Mouse (Mus musculus) adrenal gland, adult 2 months (tissue): ENCODE measurements around the gene Gm10840. TPM values are rescaled to one million over a fixed set of nuclear protein-coding genes. Genes with fewer than 3 reads are reported as not detected.
"Not testable (repeated sequence)": the region's sequence is repeated elsewhere in the genome, so short reads cannot be mapped to it uniquely, and the experiment has no call there.

Experiments
- DNase-seq: peaks from one replicate; pipeline ENCODE4 v3.0.0; 2021
- polyA plus RNA-seq: library from polyadenylated mRNA; depleted of rRNA; stranded (reverse); fragments of >200 nt; gene quantifications from 2 replicates; pipeline ENCODE4 v1.2.3, GENCODE M21; 2012; rRNA removed
- total RNA-seq, 2 experiments: library from RNA; stranded (reverse); gene quantifications; 2 replicates each; pipeline ENCODE4 v1.2.3; 2021

Gene Gm10840
- total and polyA plus RNA-seq, 3 experiments, result not detected

GRCm38 (mm10) chr11:106198277-106198676 is 37.6 kb downstream of the Gm10840 start:
- no peak for DNase-seq

- not testable (repeated sequence) for DNase-seq
Observed at GRCm38 (mm10) chr11:106199997-106200396, 39.3 kb downstream of the Gm10840 start.

GRCm38 (mm10) chr11:106200756-106201155 is 40.1 kb downstream of the Gm10840 start:
- no peak for DNase-seq

- no peak for DNase-seq
Observed at GRCm38 (mm10) chr11:106201337-106202122, 40.9 kb downstream of the Gm10840 start.

- DNase-seq, result no peak
Observed at GRCm38 (mm10) chr11:106202123-106202465, 41.4 kb downstream of the Gm10840 start, which contains the start of gene Strada. Strada (minus strand) TSS chr11:106202168.

Other genes starting within 250 kb of the Gm10840 start
- 100 to 1,000 TPM; 103 to 236 TPM for gene Cyb561, start 207.5 kb upstream of the Gm10840 start, total RNA-seq
- gene Cyb561, start 207.5 kb upstream of the Gm10840 start, polyA plus RNA-seq, result 127 and 140 TPM in 2 replicates
- gene Ace, start 192.9 kb upstream of the Gm10840 start, total RNA-seq, result 10 to 100 TPM in 1 of 2 experiments, 1 to 10 TPM in 1; 9.3 to 15.9 TPM
- gene Ace, start 192.9 kb upstream of the Gm10840 start, polyA plus RNA-seq, result 8.3 and 11.8 TPM in 2 replicates
- gene Ace3, start 166.2 kb upstream of the Gm10840 start, total RNA-seq, result not detected
- gene Ace3, start 166.2 kb upstream of the Gm10840 start, polyA plus RNA-seq, result not detected in 2 replicates
- gene Kcnh6, start 152.7 kb upstream of the Gm10840 start, total RNA-seq, result under 1 TPM; 0.07 to 0.14 TPM
- 0.46 and 0.48 TPM in 2 replicates for gene Kcnh6, start 152.7 kb upstream of the Gm10840 start, polyA plus RNA-seq
- gene Dcaf7, start 124.0 kb upstream of the Gm10840 start, total RNA-seq, result 10 to 100 TPM; 39.6 to 57.8 TPM
- 80.6 and 81.8 TPM in 2 replicates for gene Dcaf7, start 124.0 kb upstream of the Gm10840 start, polyA plus RNA-seq
- 10 to 100 TPM; 25.8 to 37.8 TPM for gene Taco1, start 94.8 kb upstream of the Gm10840 start, total RNA-seq
- gene Taco1, start 94.8 kb upstream of the Gm10840 start, polyA plus RNA-seq, result 17.4 and 17.5 TPM in 2 replicates
- 10 to 100 TPM; 32.0 to 39.7 TPM for gene Map3k3, start 76.2 kb upstream of the Gm10840 start, total RNA-seq
- 19.9 and 20.8 TPM in 2 replicates for gene Map3k3, start 76.2 kb upstream of the Gm10840 start, polyA plus RNA-seq
- 10 to 100 TPM in 1 of 2 experiments, 1 to 10 TPM in 1; 9.5 to 17.1 TPM for gene Limd2, start within 50 bp of the Gm10840 start, total RNA-seq
- 18.1 and 20.0 TPM in 2 replicates for gene Limd2, start within 50 bp of the Gm10840 start, polyA plus RNA-seq
- 10 to 100 TPM; 14.9 to 16.1 TPM for gene Strada, start 41.3 kb downstream of the Gm10840 start, total RNA-seq
- 18.8 and 20.6 TPM in 2 replicates for gene Strada, start 41.3 kb downstream of the Gm10840 start, polyA plus RNA-seq
- gene Ccdc47, start 55.5 kb downstream of the Gm10840 start, total RNA-seq, result 100 to 1,000 TPM; 104 to 112 TPM
- gene Ccdc47, start 55.5 kb downstream of the Gm10840 start, polyA plus RNA-seq, result 5.6 and 9.5 TPM in 2 replicates
- 10 to 100 TPM; 46.6 to 51.0 TPM for gene Ddx42, start 56.1 kb downstream of the Gm10840 start, total RNA-seq
- 7.0 and 9.2 TPM in 2 replicates for gene Ddx42, start 56.1 kb downstream of the Gm10840 start, polyA plus RNA-seq
- gene Ftsj3, start 95.2 kb downstream of the Gm10840 start, total RNA-seq, result 10 to 100 TPM; 49.8 to 53.1 TPM
- 16.2 and 22.5 TPM in 2 replicates for gene Ftsj3, start 95.2 kb downstream of the Gm10840 start, polyA plus RNA-seq
- 100 to 1,000 TPM; 138 to 164 TPM for gene Psmc5, start 95.3 kb downstream of the Gm10840 start, total RNA-seq
- gene Psmc5, start 95.3 kb downstream of the Gm10840 start, polyA plus RNA-seq, result 12.4 and 12.9 TPM in 2 replicates
- gene Smarcd2, start 112.1 kb downstream of the Gm10840 start, total RNA-seq, result 10 to 100 TPM; 64.5 to 80.6 TPM
- gene Smarcd2, start 112.1 kb downstream of the Gm10840 start, polyA plus RNA-seq, result 112 and 121 TPM in 2 replicates
- under 1 TPM; 0.10 to 0.26 TPM for gene Tcam1, start 115.8 kb downstream of the Gm10840 start, total RNA-seq
- gene Tcam1, start 115.8 kb downstream of the Gm10840 start, polyA plus RNA-seq, result not detected in 2 replicates
- gene Gh, start 141.0 kb downstream of the Gm10840 start, total RNA-seq, result not detected
- not detected in 2 replicates for gene Gh, start 141.0 kb downstream of the Gm10840 start, polyA plus RNA-seq
- gene Cd79b, start 153.9 kb downstream of the Gm10840 start, total RNA-seq, result under 1 TPM; 0.79 to 0.81 TPM
- 0.93 and 1.1 TPM in 2 replicates for gene Cd79b, start 153.9 kb downstream of the Gm10840 start, polyA plus RNA-seq
- gene Scn4a, start 192.4 kb downstream of the Gm10840 start, total RNA-seq, result under 1 TPM; 0.07 to 0.09 TPM
- gene Scn4a, start 192.4 kb downstream of the Gm10840 start, polyA plus RNA-seq, result 0.01 and 0.15 TPM in 2 replicates
- not detected for gene Prr29, start 204.6 kb downstream of the Gm10840 start, total RNA-seq
- gene Prr29, start 204.6 kb downstream of the Gm10840 start, polyA plus RNA-seq, result not detected in 2 replicates
- 10 to 100 TPM; 11.9 to 16.2 TPM for gene Icam2, start 227.2 kb downstream of the Gm10840 start, total RNA-seq
- 25.0 and 29.8 TPM in 2 replicates for gene Icam2, start 227.2 kb downstream of the Gm10840 start, polyA plus RNA-seq